In the genomic region with DNA sequence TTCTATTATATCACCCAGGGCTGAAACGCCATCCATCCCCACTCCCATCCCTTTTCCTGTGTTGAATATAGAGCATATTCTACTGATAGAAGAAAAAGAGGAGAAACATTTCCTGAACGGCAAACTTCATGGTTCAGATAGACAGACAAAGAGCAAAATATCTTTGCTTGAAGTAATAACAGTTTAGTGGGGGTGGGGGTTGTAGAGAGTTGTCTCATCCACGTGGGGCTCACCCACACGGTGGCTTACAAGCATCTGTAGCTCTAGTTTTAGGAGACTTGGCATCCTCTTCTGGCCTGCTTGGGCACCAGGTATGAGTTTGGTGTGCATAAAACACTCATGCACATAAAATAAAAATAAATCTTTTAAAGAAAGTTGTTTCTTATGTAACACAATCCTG, we compare ENCODE assay signal across 8 mouse cellular contexts. TPM values are rescaled to one million over a fixed set of nuclear protein-coding genes. Genes with fewer than 3 reads are reported as not detected.
DNase-seq lines count a peak whose midpoint lies in the region; ATAC-seq and TF ChIP-seq lines count a peak whose summit lies in the region.

No protein-coding gene starts in this region.

- intact Hi-C loops in gastrocnemius, adult 2 months (cut with DNase I), result no loop called here

- ATAC-seq in liver, embryonic 11.5 days (replicated peaks; ENCODE audit: low FRiP score), result no peak
- no peak for ATAC-seq in erythroblast, adult 5-6 weeks (replicated peaks; ENCODE audit: low FRiP score, poor library complexity, severe bottlenecking)

- no peak for TF ChIP-seq POLR2A in thymus, adult 2 months (IDR thresholded peaks at IDR 0.05; ENCODE audit: control insufficient read depth, extremely low read depth, insufficient read depth, low read length, poor library complexity)

- H3K36me3 ChIP-seq in thymus, adult 2 months (ENCODE audit: control insufficient read depth, insufficient read depth, low read length), result no peaks in the 10 kb centered on the region
- no peaks in the 10 kb centered on the region for H3K36me3 ChIP-seq in liver, embryonic 11.5 days (ENCODE audit: control insufficient read depth, insufficient read depth, low read length)

- no peaks in the 10 kb centered on the region for H3K9me3 ChIP-seq in liver, embryonic 11.5 days (ENCODE audit: control insufficient read depth, low read length)

- peak overlapping the region; percentile 93 for H3K27ac ChIP-seq in gastrocnemius, adult 2 months
- no peak overlapping the region; the same call in 1 of the 2 replicates for H3K27ac ChIP-seq in thymus, adult 2 months (ENCODE audit: control insufficient read depth, insufficient read depth, low read length)
- H3K27ac ChIP-seq in liver, embryonic 11.5 days (ENCODE audit: low read depth, low read length), result no peak overlapping the region

- TF ChIP-seq CTCF in gastrocnemius, adult 2 months (IDR thresholded peaks at IDR 0.05), result no peak
- TF ChIP-seq CTCF in thymus, adult 2 months (IDR thresholded peaks at IDR 0.05; ENCODE audit: borderline replicate concordance, control insufficient read depth, extremely low read depth, insufficient read depth, low read length, poor library complexity), result no peak

- peak overlapping the region; percentile 90 for H3K4me2 ChIP-seq in liver, embryonic 11.5 days

- no peaks in the 10 kb centered on the region for H3K27me3 ChIP-seq in thymus, adult 2 months (ENCODE audit: control insufficient read depth, insufficient read depth, low read length)
- no peaks in the 10 kb centered on the region for H3K27me3 ChIP-seq in liver, embryonic 11.5 days (replicated peaks; ENCODE audit: control insufficient read depth, insufficient read depth, low read length)

- H3K4me1 ChIP-seq in thymus, adult 2 months (replicated peaks; ENCODE audit: control insufficient read depth, insufficient read depth, low read length), result peaks cover 52% of the 10 kb centered on the region
- peaks cover 17% of the 10 kb centered on the region for H3K4me1 ChIP-seq in liver, embryonic 11.5 days (replicated peaks; ENCODE audit: control insufficient read depth, insufficient read depth, low read length)

- peak overlapping the region; percentile 92 for H3K4me3 ChIP-seq in gastrocnemius, adult 2 months
- no peak overlapping the region for H3K4me3 ChIP-seq in thymus, adult 2 months (ENCODE audit: control insufficient read depth, insufficient read depth, low read length)
- H3K4me3 ChIP-seq in liver, embryonic 11.5 days (ENCODE audit: low read depth, low read length), result peak overlapping the region; percentile 69; the same call in 1 of the 2 replicates

- no peak for DNase-seq in gastrocnemius, adult 2 months
- no peak for DNase-seq in gastrocnemius, postnatal 4 days (ENCODE audit: low spot score in 2 of 2)
- DNase-seq in thymus, postnatal 0 days (ENCODE audit: low spot score), result peak; percentile 14
- no peak for DNase-seq in thymus, adult 2 months
- DNase-seq in liver, embryonic 11.5 days (ENCODE audit: low spot score), result no peak
- no peak for DNase-seq in urinary bladder, postnatal 25 days (ENCODE audit: low spot score)
- no peak for DNase-seq in urinary bladder, adult 18-20 months (ENCODE audit: low spot score in 2 of 2)

- WGBS in thymus, adult 2 months, result 26% methylated on average over 4 of the region's 4 CpGs
- 34% methylated on average over 4 of the region's 4 CpGs for WGBS in liver, embryonic 11.5 days

- H3K9ac ChIP-seq in liver, embryonic 11.5 days (ENCODE audit: low read depth, low read length), result no peak overlapping the region

RNA-seq across cellular contexts. Expression of a gene that starts 0.6 kb away (rescaled TPM):
- 10 to 100 TPM; 30.1 to 67.9 TPM for total RNA-seq in gastrocnemius, adult 2 months (2021)
- total RNA-seq in gastrocnemius, postnatal 4 days (2021), result 1,000 to 10,000 TPM; 1,063 to 1,068 TPM
- polyA plus RNA-seq in thymus, postnatal 0 days (2015; fragmentation: Nextera tagmentation; extraction: Ambion mirVana), result 2,490 and 2,753 TPM in 2 replicates
- 177 and 186 TPM in 2 replicates for polyA plus RNA-seq in thymus, adult 2 months (2012; rRNA removed)
- polyA plus RNA-seq in liver, embryonic 11.5 days (2014; fragmentation: Nextera tagmentation; extraction: Ambion mirVana), result 984 and 1,116 TPM in 2 replicates
- 232 and 262 TPM in 2 replicates for total RNA-seq in erythroblast, adult 5-6 weeks (2015; ENCODE audit: low replicate concordance)
- 123 and 173 TPM in 2 replicates for total RNA-seq in erythroblast, adult 5-6 weeks (2017; ENCODE audit: low replicate concordance)

RNA-seq across cellular contexts. Expression of a gene that starts 59.4 kb away (rescaled TPM):
- total RNA-seq in gastrocnemius, adult 2 months (2021), result 100 to 1,000 TPM; 155 to 192 TPM
- total RNA-seq in gastrocnemius, postnatal 4 days (2021), result 10 to 100 TPM; 74.8 to 81.2 TPM
- 33.2 and 41.1 TPM in 2 replicates for polyA plus RNA-seq in thymus, postnatal 0 days (2015; fragmentation: Nextera tagmentation; extraction: Ambion mirVana)
- polyA plus RNA-seq in thymus, adult 2 months (2012; rRNA removed), result 162 and 190 TPM in 2 replicates
- polyA plus RNA-seq in liver, embryonic 11.5 days (2014; fragmentation: Nextera tagmentation; extraction: Ambion mirVana), result 40.6 and 46.8 TPM in 2 replicates
- total RNA-seq in erythroblast, adult 5-6 weeks (2015; ENCODE audit: low replicate concordance), result 11.9 and 18.6 TPM in 2 replicates
- total RNA-seq in erythroblast, adult 5-6 weeks (2017; ENCODE audit: low replicate concordance), result 36.5 and 36.7 TPM in 2 replicates

Comparison
In these comparisons a context has a peak if more than half of its experiments do, and no peak if none do; other contexts are left out.
1. RNA of a gene that starts 0.6 kb away (total RNA-seq): 1,063 to 1,068 TPM in gastrocnemius, postnatal 4 days; 123 to 262 TPM in erythroblast, adult 5-6 weeks and 30.1 to 67.9 TPM in gastrocnemius, adult 2 months; every median in the first group is over 4 times any median in the second.